Mouse (Mus musculus): ENCODE data around the gene Cnn1.
"Not testable (repeated sequence)": the region's sequence is repeated elsewhere in the genome, so short reads cannot be mapped to it uniquely, and the experiment has no call there.

The Cnn1 gene

DNA sequence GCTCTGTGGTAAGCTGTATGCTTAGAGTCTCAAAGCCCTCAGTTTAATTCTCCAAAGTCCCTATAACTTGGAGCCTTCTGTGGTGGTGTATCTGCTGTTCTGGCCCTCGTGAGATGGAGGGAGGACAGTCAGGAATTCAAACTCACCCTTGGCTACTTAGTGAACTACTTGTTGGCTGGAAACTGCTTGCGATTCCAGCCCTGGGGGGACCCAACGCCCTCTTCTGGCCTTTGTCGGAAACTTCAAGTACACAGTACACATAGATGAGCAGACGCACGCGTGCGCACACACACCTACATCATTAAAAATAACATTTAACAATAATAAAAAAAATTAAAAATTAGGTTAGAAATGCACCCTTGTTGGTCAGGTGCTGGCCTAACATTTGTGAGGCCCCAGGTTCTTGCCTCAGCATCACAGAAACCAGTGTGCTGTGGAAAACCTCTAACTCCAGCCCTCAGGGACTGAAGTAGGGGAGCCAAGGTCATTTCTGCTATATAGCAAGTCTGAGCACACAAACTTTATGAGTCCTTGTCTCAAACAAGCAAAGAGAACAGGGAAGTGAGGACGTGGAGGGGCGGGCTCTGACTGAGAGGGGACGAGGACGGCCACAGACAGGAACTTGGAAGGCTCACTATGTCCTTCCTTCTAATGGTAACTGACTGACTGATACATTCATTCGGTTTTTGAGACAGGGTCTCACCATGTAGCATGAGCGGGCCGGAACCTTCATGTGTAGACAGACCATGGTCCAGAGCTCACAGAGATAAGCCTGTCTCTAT lies 26.4 kb downstream of the Cnn1 start:
- no peak for DNase-seq (ENCODE audit: extremely low read depth, low read depth)

DNA sequence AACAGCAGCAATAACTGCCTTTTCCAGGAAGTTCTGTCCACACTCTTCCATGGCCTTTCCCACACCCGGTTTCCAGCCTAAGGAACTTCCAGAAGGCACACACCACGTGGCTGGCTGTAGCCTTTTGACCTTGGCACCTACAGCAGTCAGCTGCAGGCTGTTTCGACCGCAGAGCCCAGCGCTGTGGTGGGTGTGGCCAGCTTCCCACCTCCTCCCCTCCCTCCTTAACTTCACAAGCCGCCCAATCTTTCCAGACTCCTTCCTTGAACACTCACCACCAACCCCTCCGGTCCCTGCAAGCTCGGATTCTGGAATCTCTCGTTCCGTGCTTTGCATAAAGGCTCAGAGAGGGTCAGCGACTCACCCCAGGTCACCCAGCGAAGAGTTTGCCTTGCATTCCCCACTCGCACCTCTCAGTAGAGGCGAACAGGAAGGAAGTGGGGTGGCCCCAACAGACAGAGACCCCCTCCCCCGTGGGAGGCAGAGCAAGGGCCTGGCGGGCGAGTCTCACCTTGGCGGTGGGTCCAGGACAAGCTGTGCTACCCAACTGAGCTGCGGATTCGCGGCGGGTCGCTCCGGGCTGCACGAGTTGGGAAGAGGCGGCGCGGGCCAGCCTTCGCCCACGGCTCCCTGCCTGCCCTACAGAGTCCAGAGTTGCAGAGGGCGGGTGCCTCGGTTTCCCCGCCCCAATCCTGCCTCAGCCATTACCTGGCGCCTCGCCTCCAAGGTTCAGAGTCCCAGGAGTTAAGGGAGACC lies 32.4 kb downstream of the Cnn1 start:
- DNase-seq (ENCODE audit: extremely low read depth, low read depth) = no peak

DNA sequence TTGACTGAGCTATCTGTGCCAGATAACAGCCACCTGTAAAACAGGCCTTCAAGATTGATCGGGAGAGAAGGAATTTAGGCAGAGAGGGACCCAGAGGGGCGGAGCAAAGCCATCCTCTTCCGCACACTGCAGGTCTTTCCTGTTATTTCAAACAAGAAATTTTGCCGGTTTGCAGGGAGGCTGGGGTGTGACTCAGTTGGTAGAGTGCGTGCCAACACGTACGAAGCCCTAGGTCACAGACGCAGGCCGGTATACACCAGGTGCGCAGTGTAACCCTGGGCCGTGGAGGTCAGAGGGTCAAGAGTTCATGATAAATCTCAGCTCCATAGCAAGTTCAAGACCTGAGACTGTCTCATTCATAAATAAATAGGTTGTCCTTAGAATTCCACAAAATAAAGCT lies 33.2 kb downstream of the Cnn1 start:
- DNase-seq (ENCODE audit: extremely low read depth, low read depth) = no peak

DNA sequence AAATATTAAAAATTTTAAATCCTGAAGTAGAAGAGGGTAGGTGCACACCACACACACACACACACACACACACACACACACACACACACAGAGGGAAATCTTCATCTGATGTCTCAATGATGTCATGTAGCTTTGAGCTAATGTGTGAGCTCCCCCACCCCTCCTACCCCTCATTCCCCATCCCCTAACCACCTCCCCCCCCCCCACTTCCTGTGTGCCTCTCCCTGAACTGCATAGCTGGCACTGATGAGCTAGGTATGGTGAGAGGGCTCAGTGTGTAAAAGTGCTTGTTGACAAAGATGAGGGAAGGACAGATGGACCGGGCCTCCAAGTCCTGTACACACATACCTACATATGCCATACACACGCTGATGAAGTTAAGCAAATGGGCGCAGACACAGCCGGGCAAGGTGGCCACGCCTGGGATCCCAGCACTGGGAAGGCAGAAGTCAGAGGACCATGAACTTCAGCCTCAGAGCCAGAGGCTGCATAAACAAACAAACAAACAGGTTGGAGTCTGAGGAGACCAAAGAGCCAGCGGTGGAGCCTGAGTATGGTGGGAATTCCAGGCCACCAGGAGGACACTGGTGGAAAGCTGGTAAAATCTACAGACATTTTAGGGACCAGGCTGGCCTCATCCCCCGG lies 35.4 kb downstream of the Cnn1 start:
- DNase-seq (ENCODE audit: extremely low read depth, low read depth) = no peak

DNA sequence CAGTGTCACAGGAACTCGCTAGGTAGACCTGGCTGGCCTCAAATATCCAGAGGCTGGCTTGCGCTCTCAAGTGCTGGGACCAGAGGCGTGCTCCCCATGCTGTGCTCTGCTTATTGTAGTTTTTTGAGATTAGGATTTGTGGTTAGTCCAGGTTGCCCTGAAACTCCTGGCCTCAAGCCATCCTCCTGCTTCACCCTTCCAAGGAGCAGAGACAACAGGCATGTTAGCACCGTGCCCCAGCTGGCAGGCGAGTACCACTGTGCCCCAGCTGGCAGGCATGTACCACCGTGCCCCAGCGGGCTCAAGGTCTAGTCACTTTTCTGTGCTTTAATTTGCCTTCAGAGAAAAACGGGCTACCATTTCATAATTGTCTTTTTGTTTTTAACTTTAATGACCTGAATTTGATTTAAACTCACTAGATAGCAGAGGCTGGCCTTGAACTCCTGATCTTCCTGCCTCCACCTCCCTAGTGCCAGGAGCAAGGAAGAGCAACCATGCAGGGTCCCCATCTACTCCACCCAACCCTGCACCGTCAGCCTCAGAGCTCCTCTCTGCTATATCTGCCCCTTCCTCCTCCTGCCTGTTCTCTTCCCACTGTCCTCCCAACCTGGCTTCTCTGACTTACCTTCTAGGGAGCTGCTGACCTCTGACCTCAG lies 36.1 kb downstream of the Cnn1 start:
- no peak for DNase-seq (ENCODE audit: extremely low read depth, low read depth)

DNA sequence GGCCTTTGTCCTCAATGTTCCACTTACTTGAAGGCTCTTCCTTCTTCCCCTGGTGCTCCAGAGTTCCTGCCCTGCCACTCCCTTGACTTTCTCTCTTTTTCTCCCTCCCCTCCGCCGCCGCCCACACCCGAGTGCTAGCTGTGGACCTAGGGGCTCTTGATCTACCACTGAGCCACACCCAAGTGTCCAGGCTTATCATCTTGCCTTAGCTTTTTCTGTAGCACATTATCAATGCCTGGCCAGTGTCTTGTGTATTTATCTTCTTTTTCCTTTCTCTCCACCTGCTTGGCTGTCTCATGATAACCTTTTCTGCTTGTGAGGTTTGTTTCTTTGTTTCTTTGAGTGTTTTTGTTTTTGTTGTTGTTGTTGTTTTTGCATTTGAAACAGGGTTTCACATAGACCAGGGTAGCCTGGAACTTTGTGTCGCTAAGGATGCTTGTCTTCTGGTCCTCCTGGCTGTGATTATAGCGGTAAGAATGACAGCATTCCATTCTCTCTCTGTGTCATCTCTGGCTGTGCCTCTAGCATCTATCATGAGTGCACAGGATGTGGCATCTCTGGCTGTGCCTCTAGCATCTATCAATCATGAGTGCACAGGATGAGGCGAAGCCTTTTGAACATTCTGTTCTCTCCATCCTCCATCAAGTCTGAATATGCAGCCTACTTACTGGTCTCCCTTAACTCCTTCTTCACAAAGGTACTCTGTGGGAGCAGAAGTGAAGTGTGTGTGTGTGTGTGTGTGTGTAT lies 36.8 kb downstream of the Cnn1 start, which contains the start of gene Acp5:
Acp5 (minus strand) TSS at position 68 of the 747 bp plus-strand sequence.
- peak; percentile 58 for DNase-seq (ENCODE audit: extremely low read depth, low read depth)

DNA sequence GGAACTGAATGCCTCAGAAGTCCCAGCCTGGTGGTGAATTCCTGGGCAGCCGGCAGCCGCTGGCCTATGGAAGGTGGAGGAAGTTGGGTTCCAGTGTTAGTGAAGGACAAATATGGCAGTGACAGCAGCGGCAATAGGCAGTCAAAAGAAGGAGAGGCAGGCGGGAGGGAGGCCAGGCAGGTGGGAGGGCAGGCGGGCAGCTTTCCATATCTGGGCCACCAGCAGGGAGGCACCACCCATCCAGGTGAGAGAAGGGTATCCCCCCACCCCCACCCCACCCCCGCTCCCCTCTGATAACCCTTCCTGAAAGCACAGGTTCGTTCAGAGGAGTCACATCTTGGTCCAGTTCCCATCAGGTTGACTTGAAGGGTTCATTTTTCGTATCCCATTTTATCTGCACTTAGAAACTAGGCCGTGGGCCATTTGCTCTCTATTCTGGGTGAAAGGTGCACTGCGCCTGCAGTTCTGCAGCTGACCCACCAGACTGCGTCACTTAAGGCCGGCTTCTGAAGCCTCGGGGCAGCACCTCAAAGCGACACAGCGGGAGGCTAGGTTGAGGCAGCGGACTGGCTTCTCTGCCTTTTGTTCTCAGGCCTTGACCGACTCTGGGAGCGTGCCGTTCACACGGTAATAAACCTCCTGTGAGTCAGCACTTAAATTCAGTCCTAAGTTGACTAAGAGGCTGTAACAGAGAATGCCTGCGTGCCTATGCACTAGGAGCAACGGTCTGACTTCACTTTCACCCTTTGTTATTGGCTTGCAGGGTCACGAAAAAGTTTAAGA lies 37.9 kb downstream of the Cnn1 start:
- DNase-seq (ENCODE audit: extremely low read depth, low read depth) = no peak

DNA sequence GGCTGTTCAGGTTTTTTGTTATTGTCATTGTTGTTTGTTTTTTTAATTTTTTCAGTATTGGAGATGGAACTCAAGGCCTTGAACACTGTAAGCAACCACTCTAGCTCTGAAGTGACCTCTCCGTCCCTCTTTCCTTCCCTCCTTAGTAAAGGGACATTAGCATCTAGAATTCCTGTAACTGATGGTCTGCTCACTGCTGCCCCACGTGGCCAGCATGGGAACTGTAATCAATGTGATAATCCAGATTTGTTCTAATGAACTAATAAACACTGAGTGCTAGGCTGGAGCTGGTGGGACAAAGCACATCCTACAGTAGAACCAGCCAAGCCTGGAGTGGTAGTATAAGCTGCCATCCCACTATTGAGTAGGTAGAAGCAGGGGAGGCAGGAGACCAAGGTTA lies 39.5 kb downstream of the Cnn1 start:
- no peak for DNase-seq (ENCODE audit: extremely low read depth, low read depth)

DNA sequence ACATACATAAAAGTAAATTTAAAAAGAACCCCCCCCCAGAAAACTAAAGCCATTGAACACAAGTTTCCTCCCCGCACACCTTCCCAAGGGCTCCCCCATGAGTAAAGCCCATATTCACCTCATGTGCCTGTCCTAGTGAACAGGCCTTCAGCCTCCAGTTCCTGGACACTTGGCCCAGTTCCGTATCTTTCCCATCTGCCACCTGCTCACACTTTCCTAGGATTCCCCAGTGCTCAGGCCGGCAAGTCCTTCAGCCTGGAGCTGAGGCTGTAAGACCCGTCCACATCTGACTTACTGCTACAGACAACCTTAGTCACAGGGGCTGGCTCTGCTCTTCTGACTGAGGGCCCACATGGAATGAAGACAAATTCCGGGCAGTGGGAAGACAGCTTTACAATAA lies 40.7 kb downstream of the Cnn1 start:
- DNase-seq (ENCODE audit: extremely low read depth, low read depth) = no peak

DNA sequence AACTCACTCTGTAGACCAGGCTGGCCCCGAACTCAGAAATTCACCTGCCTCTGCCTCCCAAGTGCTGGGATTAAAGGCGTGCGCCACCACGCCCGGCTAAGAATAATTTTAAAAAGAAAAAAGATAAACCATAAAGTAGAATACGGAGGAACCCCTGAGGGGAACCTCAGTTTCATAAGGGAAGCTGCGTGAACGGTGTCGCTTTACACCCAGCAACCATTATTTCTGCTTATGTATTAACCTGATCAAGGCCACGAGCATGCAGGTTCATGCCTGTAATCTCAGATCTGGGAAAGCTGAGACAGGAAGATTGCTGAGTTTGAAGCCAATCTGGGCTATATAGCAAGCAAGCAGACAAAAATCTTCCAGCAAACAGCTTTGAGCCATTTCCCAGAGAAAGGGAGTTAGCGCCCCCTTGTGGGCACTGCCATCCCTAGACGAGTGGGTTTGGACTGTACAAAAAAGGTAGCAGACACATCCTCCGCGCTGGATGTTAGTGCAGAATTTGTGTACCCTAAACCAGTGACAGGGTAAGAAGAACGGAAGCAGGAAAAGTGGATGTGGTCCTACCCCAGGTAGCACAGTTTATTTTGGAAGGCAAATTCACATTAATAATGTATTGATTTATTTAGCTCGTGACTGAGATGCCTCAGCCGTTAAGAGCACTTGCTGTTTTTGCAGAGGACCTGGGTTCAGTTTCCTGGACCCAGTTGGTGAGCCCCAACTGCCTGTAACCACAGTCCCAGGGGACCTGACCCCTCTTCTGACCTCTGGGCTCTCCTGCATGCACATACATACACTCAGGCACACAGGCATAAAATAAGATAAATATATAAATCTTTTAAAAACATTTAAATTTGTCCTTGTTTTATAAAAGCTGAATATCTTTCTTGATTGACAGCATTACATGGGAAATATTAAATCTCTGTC lies 44.4 kb downstream of the Cnn1 start:
- peak; percentile 77 for DNase-seq (ENCODE audit: extremely low read depth, low read depth)

DNA sequence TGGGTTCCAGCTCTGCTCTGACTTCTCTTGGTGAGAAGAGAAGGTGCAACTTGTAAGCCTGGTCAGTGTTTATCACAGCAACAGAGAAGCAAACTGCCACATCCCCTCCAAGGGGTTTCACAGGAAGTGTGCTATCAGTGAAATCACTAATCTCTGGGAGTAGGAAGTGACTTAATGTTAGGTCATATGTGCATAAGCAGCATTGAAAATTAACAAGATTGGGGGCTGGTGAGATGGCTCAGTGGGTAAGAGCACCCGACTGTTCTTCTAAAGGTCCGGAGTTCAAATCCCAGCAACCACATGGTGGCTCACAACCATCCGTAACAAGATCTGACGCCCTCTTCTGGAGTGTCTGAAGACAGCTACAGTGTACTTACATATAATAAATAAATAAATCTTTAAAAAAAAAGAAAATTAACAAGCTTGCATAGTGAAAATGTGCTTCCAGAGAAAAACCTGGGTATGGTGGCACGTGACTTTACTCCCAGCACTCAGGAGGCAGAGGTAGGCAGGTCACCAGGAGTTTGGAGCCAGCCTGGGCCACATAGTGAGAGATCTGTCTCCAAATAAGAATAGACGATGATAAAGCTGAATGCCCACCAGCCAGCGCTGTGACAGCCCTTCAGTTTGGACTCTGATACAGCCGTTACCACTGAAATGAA lies 45.4 kb downstream of the Cnn1 start:
- DNase-seq (ENCODE audit: extremely low read depth, low read depth) = no peak

DNA sequence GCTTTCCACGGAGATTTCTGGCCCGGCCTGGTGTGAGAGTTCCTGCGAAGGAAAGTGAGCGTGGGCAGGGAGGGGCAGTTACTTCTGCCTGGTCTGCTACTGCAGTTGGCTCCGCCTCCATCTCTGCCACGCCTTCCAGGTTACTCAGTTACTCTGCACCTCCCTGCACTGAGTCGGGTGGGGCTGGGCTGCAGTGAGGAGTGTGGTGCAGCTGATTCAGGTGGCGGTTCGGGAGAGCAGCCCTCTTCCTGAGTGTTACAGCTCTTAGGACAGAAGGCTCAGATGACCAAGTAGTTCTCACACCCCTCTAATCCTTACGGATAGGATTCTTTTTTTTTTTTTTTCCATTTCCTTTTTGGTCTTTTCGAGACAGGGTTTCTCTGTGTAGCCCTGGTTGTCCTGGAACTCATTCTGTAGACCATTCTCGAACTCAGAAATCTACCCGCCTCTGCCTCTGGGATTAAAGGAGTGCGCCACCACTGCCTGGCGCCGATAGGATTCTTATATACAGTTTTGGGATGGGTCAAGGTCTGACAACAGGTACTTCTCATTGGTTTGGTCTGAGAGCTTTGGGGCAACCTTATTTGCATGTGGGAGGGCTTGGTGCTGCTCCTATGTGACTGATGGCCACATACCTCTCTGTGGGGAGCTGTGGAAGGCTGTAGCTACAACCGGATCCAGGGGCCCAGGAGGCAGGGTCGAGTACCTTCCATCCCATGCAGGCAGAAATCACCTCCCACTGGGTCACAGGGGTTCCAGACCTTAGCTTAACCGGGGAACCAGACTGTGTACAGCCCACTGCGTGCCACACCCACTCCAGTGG lies 50.6 kb downstream of the Cnn1 start:
- DNase-seq (ENCODE audit: extremely low read depth, low read depth) = no peak

DNA sequence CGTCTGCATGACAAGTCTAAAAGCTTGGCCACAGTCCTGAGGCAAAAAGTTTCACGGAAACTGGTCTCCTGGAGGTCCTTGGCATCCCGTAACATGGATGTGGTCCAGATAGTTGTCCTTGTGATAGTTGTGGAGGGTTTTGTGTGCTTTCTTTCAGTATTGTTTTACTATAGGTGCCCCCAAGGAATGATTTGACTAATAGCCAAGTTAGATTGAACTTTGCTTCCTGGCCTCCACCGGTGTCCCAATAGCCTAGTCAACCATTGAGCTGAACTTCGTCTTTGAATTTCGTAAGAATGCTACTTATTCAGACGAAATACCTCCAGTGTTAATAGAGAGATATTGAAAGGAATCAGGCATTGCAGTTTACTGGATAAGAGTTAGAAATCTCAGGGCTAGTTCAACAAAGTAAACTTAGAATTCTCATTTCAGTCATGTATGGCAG lies 51.3 kb downstream of the Cnn1 start:
- not testable (repeated sequence) for DNase-seq (ENCODE audit: extremely low read depth, low read depth)

DNA sequence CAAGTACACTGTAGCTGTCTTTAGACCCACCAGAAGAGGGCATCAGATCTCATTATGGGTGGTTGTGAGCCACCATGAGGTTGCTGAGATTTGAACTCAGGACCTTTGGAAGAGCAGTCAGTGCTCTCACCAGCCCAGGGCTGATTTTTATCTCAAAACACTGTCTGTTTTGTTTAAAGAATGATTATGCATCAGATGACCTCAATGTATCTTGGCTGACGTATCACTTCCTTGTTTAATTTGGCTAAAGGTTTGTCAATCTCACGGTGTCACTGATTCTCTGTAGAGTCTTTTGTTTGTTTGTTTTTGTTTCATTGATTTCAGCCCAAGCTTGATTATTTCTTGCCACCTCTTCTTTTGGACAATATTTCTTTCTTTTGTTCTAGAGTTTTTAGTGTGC lies 51.9 kb downstream of the Cnn1 start:
- no peak for DNase-seq (ENCODE audit: extremely low read depth, low read depth)

DNA sequence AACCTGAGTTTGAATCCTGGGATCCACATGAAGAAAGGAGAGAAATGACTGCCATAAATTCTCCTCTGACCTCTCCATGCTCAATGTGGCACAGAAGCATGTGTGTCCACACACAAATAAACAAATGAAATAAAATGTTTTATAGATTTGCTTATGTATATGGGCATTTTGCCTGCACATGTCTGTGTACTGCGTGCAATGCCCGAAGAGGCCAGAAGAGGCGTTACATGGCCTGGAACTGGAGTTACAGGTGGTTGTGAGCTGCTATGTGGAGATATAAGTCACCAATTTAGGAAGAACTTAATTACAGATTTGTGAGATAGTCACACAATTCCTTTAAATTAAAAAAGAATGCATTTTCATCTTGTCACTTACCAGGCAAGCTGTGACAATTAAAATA lies 54.8 kb downstream of the Cnn1 start:
- DNase-seq (ENCODE audit: extremely low read depth, low read depth) = no peak

DNA sequence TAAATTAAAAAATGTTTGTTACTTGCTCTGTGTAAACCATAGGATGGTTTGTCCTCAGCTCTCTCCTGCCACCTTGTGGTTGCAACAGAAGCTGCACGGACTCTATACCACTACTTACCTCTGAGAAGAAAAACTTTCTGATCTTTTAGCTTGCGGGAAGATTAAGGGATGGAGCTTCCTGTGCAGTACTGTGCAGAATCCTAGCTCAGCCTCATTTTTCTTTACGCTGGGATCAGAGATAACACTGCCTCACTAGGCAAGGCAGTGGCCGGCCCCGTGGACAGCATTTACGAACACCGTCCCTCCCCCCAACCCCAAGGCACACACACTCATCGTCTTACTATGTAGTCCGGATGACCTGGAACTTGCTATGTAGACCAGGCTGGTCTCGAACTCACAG lies 56.6 kb downstream of the Cnn1 start:
- DNase-seq (ENCODE audit: extremely low read depth, low read depth) = peak; percentile 91

DNA sequence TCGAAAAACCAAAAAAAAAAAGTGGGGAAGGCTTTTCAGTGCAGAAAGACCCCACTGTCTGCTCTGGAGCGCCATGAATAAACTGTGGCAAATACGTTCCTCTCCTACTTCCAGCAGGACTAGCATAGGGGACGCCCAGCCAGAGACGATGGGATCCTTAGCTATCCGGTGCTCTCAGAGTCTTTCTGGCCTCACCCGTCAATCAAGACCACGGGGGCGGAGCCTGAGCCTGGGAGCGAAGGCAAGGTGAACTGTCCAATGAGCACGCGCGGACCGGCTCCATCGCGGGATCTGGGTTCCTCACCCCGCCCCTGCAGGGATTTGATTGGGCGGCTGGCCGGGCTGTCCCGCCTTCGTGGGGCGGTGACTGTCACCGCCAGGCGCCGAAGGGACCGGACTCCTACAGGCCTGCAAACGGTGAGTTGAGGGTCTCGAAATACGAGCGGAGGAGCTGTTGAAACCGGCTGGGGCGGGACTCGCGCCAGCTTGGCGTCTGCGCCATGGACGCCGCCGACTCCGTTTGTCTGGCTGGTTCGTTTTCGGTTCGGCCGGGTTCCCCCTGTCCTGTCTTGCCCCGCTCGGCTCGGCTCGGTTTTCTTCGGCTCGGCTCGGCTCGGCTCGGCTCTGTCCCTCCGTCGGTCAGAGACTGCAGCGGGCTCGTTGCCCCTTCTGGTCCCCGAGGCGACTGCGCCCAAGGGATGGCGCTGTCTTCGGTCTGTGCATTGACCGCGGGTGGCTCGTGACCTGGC lies 57.7 kb downstream of the Cnn1 start, which contains the start of gene Pigyl:
Pigyl (plus strand) TSS at position 350 of the 749 bp plus-strand sequence.
- peak; percentile 97 for DNase-seq (ENCODE audit: extremely low read depth, low read depth)

Measured in MEL-GATA-1-ER (cell line).